Mouse (Mus musculus): ENCODE measurements around the gene 4933415A04Rik.

DNA sequence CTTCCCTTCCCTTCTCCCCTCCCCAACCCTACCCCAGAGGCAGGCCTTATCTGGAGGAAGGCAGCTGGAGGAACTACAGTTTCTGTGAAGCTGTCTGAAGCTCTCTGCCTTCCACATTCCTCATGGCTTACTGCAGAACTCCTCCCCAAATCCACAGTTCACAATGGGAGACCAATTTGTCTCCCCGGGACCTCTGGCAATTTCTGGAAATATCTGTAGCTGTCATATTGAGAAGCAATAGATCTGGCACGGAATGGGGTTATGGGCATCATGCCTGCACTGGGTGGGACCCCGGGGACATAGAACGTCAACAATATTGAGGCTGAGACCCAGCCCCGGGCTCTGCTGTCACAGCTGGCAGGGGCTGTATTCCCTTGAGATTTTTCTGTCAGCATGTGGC, 31.1 kb downstream of the 4933415A04Rik start:
- TF ChIP-seq ZNF384 (IDR thresholded peaks at IDR 0.05; ENCODE audit: low read depth, low read length) (no peak), CTCF (IDR thresholded peaks at IDR 0.05 in 2 of 3, conservative IDR thresholded peaks at IDR 0.05 in 1 of 3; ENCODE audit: control insufficient read depth in 1 of 3, insufficient read depth in 1 of 3, low read depth in 2 of 3, low read length in 3 of 3, poor library complexity in 1 of 3, severe bottlenecking in 1 of 3) (no peak), ZC3H11A (IDR thresholded peaks at IDR 0.05; ENCODE audit: low read depth, low read length) (no peak), TCF12 (IDR thresholded peaks at IDR 0.05; ENCODE audit: low read depth, low read length) (no peak), MYB (IDR thresholded peaks at IDR 0.05; ENCODE audit: low read depth, low read length) (no peak)
